Mouse (Mus musculus) lung, postnatal 0 days (tissue): ENCODE data around the gene Mok.

Source experiments
- CTCF ChIP-seq: IDR thresholded peaks from 2 replicates; pipeline ENCODE4 v1.5.1; 2016; ENCODE audit warnings: antibody characterized with exemption, mild to moderate bottlenecking
- EP300 ChIP-seq: IDR thresholded peaks from 2 replicates; pipeline ENCODE4 v1.6.1; 2016; ENCODE audit warnings: antibody characterized with exemption, mild to moderate bottlenecking, control low read depth

DNA sequence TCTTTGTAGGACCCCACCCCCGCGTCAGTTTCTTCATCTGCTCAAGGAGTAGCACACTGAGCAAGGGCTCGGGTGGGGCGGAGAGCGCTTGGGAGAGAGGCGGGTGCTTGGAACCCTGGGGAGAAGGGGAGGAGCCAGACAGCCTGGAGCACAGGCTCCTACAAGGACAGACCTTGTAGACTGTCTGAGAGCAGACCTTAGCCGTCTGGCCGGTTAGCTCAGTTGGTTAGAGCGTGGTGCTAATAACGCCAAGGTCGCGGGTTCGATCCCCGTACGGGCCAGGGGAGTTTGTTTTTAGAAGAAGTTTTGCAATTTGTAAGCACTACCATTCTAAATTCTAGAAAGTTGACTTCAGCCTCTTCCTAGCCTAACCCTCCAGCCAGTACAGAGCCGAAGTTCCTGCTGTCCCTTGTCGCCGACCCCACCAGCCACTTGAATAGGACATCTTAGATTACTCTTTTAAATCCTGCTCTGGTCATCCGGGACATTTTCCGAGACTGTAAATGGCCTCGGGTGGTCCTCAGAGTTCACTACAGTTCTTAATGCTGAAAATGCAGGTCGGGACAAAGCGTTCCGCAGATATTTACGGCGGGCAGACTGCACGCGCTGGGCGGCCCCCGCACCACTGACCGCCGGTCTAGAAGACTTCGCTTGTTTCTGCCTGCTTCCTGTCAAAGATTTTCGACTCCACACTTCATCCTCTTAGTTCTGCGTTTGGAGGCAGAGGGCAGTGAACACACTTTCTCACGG lies 4.6 kb upstream of the Mok start:
- TF ChIP-seq CTCF, result no peak
- TF ChIP-seq EP300, result no peak
